Mouse (Mus musculus): ENCODE results near the gene Ninj1. TPM values are rescaled to one million over a fixed set of nuclear protein-coding genes. Genes with fewer than 3 reads are reported as not detected.
A peak's percentile ranks its signal among the peaks of the same experiment; 100 is the strongest.

Ninj1 gene
- polyA plus RNA-seq, 1 experiment from 2014 or later = 30.0 TPM

- Histone ChIP-seq H3K4me2 (ENCODE audit: low read length) (peak overlapping the region; percentile 93), H3K9me3 (replicated peaks; ENCODE audit: control insufficient read depth, low read length) (no peaks in the 10 kb centered on the region), H3K4me1 (ENCODE audit: control insufficient read depth, insufficient read depth, low read length) (peaks cover 27% of the 10 kb centered on the region), H3K9ac (ENCODE audit: low read length) (peak overlapping the region; percentile 97), H3K4me3 (ENCODE audit: low read depth, low read length) (peak overlapping the region; percentile 97), H3K36me3 (ENCODE audit: control insufficient read depth, insufficient read depth, low read length) (peaks cover 3% of the 10 kb centered on the region; the same call in 1 of the 2 replicates), H3K27ac (ENCODE audit: low read depth, low read length) (peak overlapping the region; percentile 91), H3K27me3 (replicated peaks; ENCODE audit: control insufficient read depth, insufficient read depth, low read length) (no peaks in the 10 kb centered on the region)
- under 1% methylated on average over 81 of the region's 98 CpGs for WGBS
- DNase-seq (ENCODE audit: low spot score) = peak; percentile 69
- peak; percentile 82 for ATAC-seq
Observed at GRCm38 (mm10) chr13:49147007-49147857, 40.1 kb upstream of the Ninj1 start.

DNA sequence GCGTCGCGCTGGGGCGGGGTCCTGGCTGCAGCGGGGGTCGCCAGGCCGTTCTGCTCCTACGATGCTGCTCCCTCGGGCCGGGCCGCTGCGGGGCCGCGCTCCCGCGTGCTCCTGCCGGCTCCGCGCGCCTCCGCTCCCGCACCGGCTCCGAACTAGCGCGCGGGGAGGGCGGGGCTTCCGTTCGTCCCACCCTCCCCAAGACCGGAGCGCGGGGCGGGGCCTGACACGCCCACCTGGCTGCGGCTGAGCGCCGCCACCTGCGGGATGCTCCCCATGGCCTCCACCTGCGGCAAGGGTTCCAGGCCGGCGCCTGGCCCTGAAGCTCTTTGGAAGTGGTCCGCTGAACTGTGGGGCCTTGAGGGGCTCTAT lies 39.4 kb upstream of the Ninj1 start, which contains the start of gene Wnk2:
Gene Wnk2, minus strand, starts transcription at position 157 of the 369 bp plus-strand sequence.
- peak; percentile 83 for ATAC-seq
- Histone ChIP-seq H3K4me2 (ENCODE audit: low read length) (peak within 1 kb of the TSS; percentile 93), H3K9me3 (replicated peaks; ENCODE audit: control insufficient read depth, low read length) (no peaks in the 10 kb centered on the region), H3K4me1 (ENCODE audit: control insufficient read depth, insufficient read depth, low read length) (peaks cover 27% of the 10 kb centered on the region), H3K4me3 (ENCODE audit: low read depth, low read length) (peak within 1 kb of the TSS; percentile 97), H3K9ac (ENCODE audit: low read length) (peak within 1 kb of the TSS; percentile 97), H3K27ac (ENCODE audit: low read depth, low read length) (peak within 1 kb of the TSS; percentile 91), H3K27me3 (replicated peaks; ENCODE audit: control insufficient read depth, insufficient read depth, low read length) (no peaks in the 10 kb centered on the region), H3K36me3 (ENCODE audit: control insufficient read depth, insufficient read depth, low read length) (no peaks in the 10 kb centered on the region)
- DNase-seq (ENCODE audit: low spot score) = peak; percentile 85
- WGBS = under 1% methylated on average over 30 of the region's 43 CpGs

DNA sequence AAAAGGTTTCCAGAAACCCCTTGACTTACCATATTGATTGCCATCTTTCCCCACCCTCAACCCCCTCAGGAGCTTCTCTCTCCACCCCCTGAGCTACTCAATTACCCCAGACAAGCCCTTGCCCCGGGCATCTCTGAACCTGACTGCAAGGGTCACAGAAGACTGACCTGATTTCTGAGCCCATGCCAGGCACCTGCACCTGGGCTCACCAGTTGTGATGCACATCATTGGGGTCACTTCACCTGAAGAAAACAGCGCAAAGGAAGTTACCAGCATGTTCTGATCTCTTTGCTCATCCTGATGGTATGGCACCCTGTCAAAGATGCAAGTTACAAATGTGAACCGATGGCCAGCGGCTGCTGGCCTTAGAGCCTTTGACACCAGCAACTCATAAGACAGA lies 38.6 kb upstream of the Ninj1 start:
- H3K4me3 ChIP-seq (ENCODE audit: low read depth, low read length) = no peak overlapping the region
- no peaks in the 10 kb centered on the region for H3K9me3 ChIP-seq (replicated peaks; ENCODE audit: control insufficient read depth, low read length)
- H3K27ac ChIP-seq (ENCODE audit: low read depth, low read length) = no peak overlapping the region
- ATAC-seq (no peak), DNase-seq (ENCODE audit: low spot score) (no peak)
- no peaks in the 10 kb centered on the region for H3K27me3 ChIP-seq (replicated peaks; ENCODE audit: control insufficient read depth, insufficient read depth, low read length)
- H3K4me2 ChIP-seq (ENCODE audit: low read length) = no peak overlapping the region
- 93% methylated on average over 4 of the region's 4 CpGs for WGBS
- no peak overlapping the region for H3K9ac ChIP-seq (ENCODE audit: low read length)
- peaks cover 27% of the 10 kb centered on the region for H3K4me1 ChIP-seq (ENCODE audit: control insufficient read depth, insufficient read depth, low read length)
- H3K36me3 ChIP-seq (ENCODE audit: control insufficient read depth, insufficient read depth, low read length) = no peaks in the 10 kb centered on the region

DNA sequence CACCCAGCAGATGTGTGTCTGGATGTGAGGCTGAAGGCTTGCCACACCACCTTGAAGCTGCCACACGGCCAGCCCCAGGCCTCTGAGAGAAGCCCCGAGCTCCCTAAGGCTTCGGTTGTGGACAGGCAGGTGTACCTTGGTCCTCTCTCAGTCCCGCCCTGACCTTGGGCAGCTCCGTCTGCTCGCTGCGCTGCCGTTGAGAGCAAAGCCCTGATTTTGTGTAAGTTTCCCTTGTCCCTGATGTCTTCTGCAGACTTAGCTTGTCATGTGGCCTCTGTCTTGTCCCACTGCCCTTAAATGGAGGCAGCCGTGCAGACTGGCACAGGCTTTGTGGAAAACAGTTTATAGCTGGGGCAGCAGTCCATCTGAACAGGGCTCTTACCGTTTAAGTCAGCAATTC lies 33.3 kb upstream of the Ninj1 start:
- 81% methylated on average over 10 of the region's 10 CpGs for WGBS

GRCm38 (mm10) chr13:49154621-49155020 lies 32.7 kb upstream of the Ninj1 start:
- ATAC-seq = no peak
- H3K36me3 ChIP-seq (ENCODE audit: control insufficient read depth, insufficient read depth, low read length) = no peaks in the 10 kb centered on the region
- no peaks in the 10 kb centered on the region for H3K27me3 ChIP-seq (replicated peaks; ENCODE audit: control insufficient read depth, insufficient read depth, low read length)
- no peak overlapping the region for H3K9ac ChIP-seq (ENCODE audit: low read length)
- 58% methylated on average over 7 of the region's 7 CpGs for WGBS
- no peaks in the 10 kb centered on the region for H3K4me1 ChIP-seq (ENCODE audit: control insufficient read depth, insufficient read depth, low read length)
- DNase-seq (ENCODE audit: low spot score) = no peak
- no peak overlapping the region for H3K4me2 ChIP-seq (ENCODE audit: low read length)
- no peaks in the 10 kb centered on the region for H3K9me3 ChIP-seq (replicated peaks; ENCODE audit: control insufficient read depth, low read length)
- no peak overlapping the region for H3K4me3 ChIP-seq (ENCODE audit: low read depth, low read length)
- H3K27ac ChIP-seq (ENCODE audit: low read depth, low read length) = no peak overlapping the region

More for the DNA sequence above, 33.3 kb upstream of the Ninj1 start:
- ATAC-seq = no peak
- Histone ChIP-seq H3K9ac (ENCODE audit: low read length) (no peak overlapping the region), H3K4me1 (ENCODE audit: control insufficient read depth, insufficient read depth, low read length) (no peaks in the 10 kb centered on the region), H3K36me3 (ENCODE audit: control insufficient read depth, insufficient read depth, low read length) (no peaks in the 10 kb centered on the region), H3K4me2 (ENCODE audit: low read length) (no peak overlapping the region), H3K4me3 (ENCODE audit: low read depth, low read length) (no peak overlapping the region), H3K27ac (ENCODE audit: low read depth, low read length) (no peak overlapping the region), H3K9me3 (replicated peaks; ENCODE audit: control insufficient read depth, low read length) (no peaks in the 10 kb centered on the region), H3K27me3 (replicated peaks; ENCODE audit: control insufficient read depth, insufficient read depth, low read length) (no peaks in the 10 kb centered on the region)
- DNase-seq (ENCODE audit: low spot score) = no peak

- WGBS = 84% methylated on average over 4 of the region's 4 CpGs
- no peaks in the 10 kb centered on the region for H3K4me1 ChIP-seq (ENCODE audit: control insufficient read depth, insufficient read depth, low read length)
- ATAC-seq (no peak), DNase-seq (ENCODE audit: low spot score) (no peak)
- no peaks in the 10 kb centered on the region for H3K27me3 ChIP-seq (replicated peaks; ENCODE audit: control insufficient read depth, insufficient read depth, low read length)
- H3K9ac ChIP-seq (ENCODE audit: low read length) = no peak overlapping the region
- no peak overlapping the region for H3K4me2 ChIP-seq (ENCODE audit: low read length)
- H3K36me3 ChIP-seq (ENCODE audit: control insufficient read depth, insufficient read depth, low read length) = no peaks in the 10 kb centered on the region
- no peaks in the 10 kb centered on the region for H3K9me3 ChIP-seq (replicated peaks; ENCODE audit: control insufficient read depth, low read length)
- H3K4me3 ChIP-seq (ENCODE audit: low read depth, low read length) = no peak overlapping the region
- H3K27ac ChIP-seq (ENCODE audit: low read depth, low read length) = no peak overlapping the region
Observed at GRCm38 (mm10) chr13:49156645-49157044, 30.6 kb upstream of the Ninj1 start.

GRCm38 (mm10) chr13:49158040-49158713 lies 29.1 kb upstream of the Ninj1 start:
- H3K36me3 ChIP-seq (ENCODE audit: control insufficient read depth, insufficient read depth, low read length) = no peaks in the 10 kb centered on the region
- H3K9me3 ChIP-seq (replicated peaks; ENCODE audit: control insufficient read depth, low read length) = no peaks in the 10 kb centered on the region
- H3K4me1 ChIP-seq (ENCODE audit: control insufficient read depth, insufficient read depth, low read length) = no peaks in the 10 kb centered on the region
- H3K4me2 ChIP-seq (ENCODE audit: low read length) = no peak overlapping the region
- no peaks in the 10 kb centered on the region for H3K27me3 ChIP-seq (replicated peaks; ENCODE audit: control insufficient read depth, insufficient read depth, low read length)
- no peak for DNase-seq (ENCODE audit: low spot score)
- H3K9ac ChIP-seq (ENCODE audit: low read length) = no peak overlapping the region
- no peak for ATAC-seq
- WGBS = 76% methylated on average over 10 of the region's 10 CpGs
- H3K27ac ChIP-seq (ENCODE audit: low read depth, low read length) = no peak overlapping the region
- no peak overlapping the region for H3K4me3 ChIP-seq (ENCODE audit: low read depth, low read length)

GRCm38 (mm10) chr13:49161236-49161635 lies 26.0 kb upstream of the Ninj1 start:
- Histone ChIP-seq H3K36me3 (ENCODE audit: control insufficient read depth, insufficient read depth, low read length) (no peaks in the 10 kb centered on the region), H3K4me3 (ENCODE audit: low read depth, low read length) (no peak overlapping the region), H3K9ac (ENCODE audit: low read length) (no peak overlapping the region), H3K27ac (ENCODE audit: low read depth, low read length) (no peak overlapping the region), H3K4me1 (ENCODE audit: control insufficient read depth, insufficient read depth, low read length) (no peaks in the 10 kb centered on the region), H3K27me3 (replicated peaks; ENCODE audit: control insufficient read depth, insufficient read depth, low read length) (no peaks in the 10 kb centered on the region), H3K4me2 (ENCODE audit: low read length) (no peak overlapping the region), H3K9me3 (replicated peaks; ENCODE audit: control insufficient read depth, low read length) (no peaks in the 10 kb centered on the region)
- ATAC-seq (no peak), DNase-seq (ENCODE audit: low spot score) (no peak)
- 72% methylated on average over 2 of the region's 2 CpGs for WGBS

- DNase-seq (ENCODE audit: low spot score) (no peak), ATAC-seq (no peak)
- Histone ChIP-seq H3K4me3 (ENCODE audit: low read depth, low read length) (no peak overlapping the region), H3K4me2 (ENCODE audit: low read length) (no peak overlapping the region), H3K27me3 (replicated peaks; ENCODE audit: control insufficient read depth, insufficient read depth, low read length) (no peaks in the 10 kb centered on the region), H3K9me3 (replicated peaks; ENCODE audit: control insufficient read depth, low read length) (no peaks in the 10 kb centered on the region), H3K4me1 (ENCODE audit: control insufficient read depth, insufficient read depth, low read length) (no peaks in the 10 kb centered on the region), H3K9ac (ENCODE audit: low read length) (no peak overlapping the region), H3K27ac (ENCODE audit: low read depth, low read length) (no peak overlapping the region), H3K36me3 (ENCODE audit: control insufficient read depth, insufficient read depth, low read length) (no peaks in the 10 kb centered on the region)
- 81% methylated on average over 4 of the region's 4 CpGs for WGBS
Observed at GRCm38 (mm10) chr13:49162722-49163121, 24.6 kb upstream of the Ninj1 start.

Data from forebrain, embryonic 14.5 days (tissue).